Mouse (Mus musculus): ENCODE measurements around the gene Arhgef28.

GRCm38 (mm10) chr13:98107621-98108020, 98.6 kb downstream of the Arhgef28 start:
- no peak for TF ChIP-seq CTCF (IDR thresholded peaks at IDR 0.05 in 2 of 3, conservative IDR thresholded peaks at IDR 0.05 in 1 of 3; ENCODE audit: control insufficient read depth in 1 of 3, insufficient read depth in 1 of 3, low read depth in 2 of 3, low read length in 3 of 3, poor library complexity in 1 of 3, severe bottlenecking in 1 of 3)
- no peak for TF ChIP-seq MAZ (IDR thresholded peaks at IDR 0.05; ENCODE audit: low read depth, low read length)
- no peak for TF ChIP-seq POLR2AphosphoS5 (IDR thresholded peaks at IDR 0.05; ENCODE audit: borderline replicate concordance, low read depth, low read length)
- TF ChIP-seq BHLHE40 (IDR thresholded peaks at IDR 0.05; ENCODE audit: borderline replicate concordance, low read depth, low read length), result no peak
- TF ChIP-seq RCOR1 (IDR thresholded peaks at IDR 0.05; ENCODE audit: low read depth, low read length), result no peak
- no peak for TF ChIP-seq POLR2A (IDR thresholded peaks at IDR 0.05; ENCODE audit: control insufficient read depth in 1 of 2, insufficient read depth in 1 of 2, low read depth in 1 of 2, low read length in 2 of 2, poor library complexity in 1 of 2)
- no peak for TF ChIP-seq CHD1 (IDR thresholded peaks at IDR 0.05; ENCODE audit: low read depth, low read length)
- no peak for TF ChIP-seq ZMIZ1 (IDR thresholded peaks at IDR 0.05; ENCODE audit: low read depth, low read length)
